In the genomic region with DNA sequence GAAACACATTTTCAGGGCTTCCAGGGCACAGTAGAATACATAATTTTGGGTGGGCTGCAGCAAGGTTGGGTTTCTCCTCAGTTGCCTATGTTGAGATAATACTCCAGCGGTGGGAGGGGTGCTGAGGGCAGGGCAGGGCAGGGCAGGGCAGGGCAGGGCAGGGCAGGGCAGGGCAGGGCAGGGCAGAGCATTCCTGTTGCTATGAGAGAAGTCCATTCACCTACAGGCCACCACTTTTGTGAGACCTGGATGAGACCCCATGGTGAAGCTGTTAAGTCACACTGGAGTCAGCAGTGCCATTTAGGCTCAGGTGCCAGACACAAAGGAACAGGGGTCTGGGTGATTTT, we compare ENCODE assay signal across 27 mouse cellular contexts. TPM values are rescaled to one million over a fixed set of nuclear protein-coding genes. Genes with fewer than 3 reads are reported as not detected.
DNase-seq lines count a peak whose midpoint lies in the region; ATAC-seq and TF ChIP-seq lines count a peak whose summit lies in the region.
"Had no signal": no experiment of that assay in that cellular context is flagged by ENCODE, and none has a peak within 500 bp of the region (broad histone marks: within the 10 kb centered on the region; RNA-seq: fewer than 3 reads in every experiment).

No protein-coding gene starts in this region.

- H3K4me3 ChIP-seq in liver, postnatal 0 days (ENCODE audit: low read depth, low read length): no peak overlapping the region
- H3K4me3 ChIP-seq in intestine, embryonic 15.5 days (replicated peaks): no peak overlapping the region
- H3K4me3 ChIP-seq: embryonic facial prominence, embryonic 12.5 days; embryonic facial prominence, embryonic 15.5 days; gastrocnemius, adult 2 months; heart, embryonic 12.5 days; heart, embryonic 15.5 days had no signal

- H3K9me3 ChIP-seq in liver, postnatal 0 days (ENCODE audit: low read length): no peaks in the 10 kb centered on the region
- H3K9me3 ChIP-seq in intestine, embryonic 15.5 days: no peaks in the 10 kb centered on the region
- H3K9me3 ChIP-seq: embryonic facial prominence, embryonic 12.5 days; embryonic facial prominence, embryonic 15.5 days; heart, embryonic 12.5 days; heart, embryonic 15.5 days had no signal

- no peak for TF ChIP-seq EP300 in liver, postnatal 0 days (IDR thresholded peaks at IDR 0.05; ENCODE audit: low read depth)

- no peak for TF ChIP-seq CTCF in liver, postnatal 0 days (IDR thresholded peaks at IDR 0.05; ENCODE audit: low read depth)

- H3K27ac ChIP-seq in liver, postnatal 0 days (ENCODE audit: low read depth): no peak overlapping the region
- no peak overlapping the region for H3K27ac ChIP-seq in intestine, embryonic 15.5 days
- H3K27ac ChIP-seq: embryonic facial prominence, embryonic 12.5 days; embryonic facial prominence, embryonic 15.5 days; heart, embryonic 15.5 days; hindbrain, embryonic 14.5 days; hindbrain, postnatal 0 days had no signal

- H3K4me1 ChIP-seq in liver, postnatal 0 days (ENCODE audit: insufficient read depth): peaks cover 9% of the 10 kb centered on the region
- peaks cover 3% of the 10 kb centered on the region; the same call in 1 of the 2 replicates for H3K4me1 ChIP-seq in intestine, embryonic 15.5 days (replicated peaks)
- H3K4me1 ChIP-seq: embryonic facial prominence, embryonic 12.5 days; embryonic facial prominence, embryonic 15.5 days; heart, embryonic 12.5 days; heart, embryonic 15.5 days had no signal

- no peak overlapping the region for H3K9ac ChIP-seq in liver, postnatal 0 days (replicated peaks)
- no peak overlapping the region for H3K9ac ChIP-seq in intestine, embryonic 15.5 days
- H3K9ac ChIP-seq: embryonic facial prominence, embryonic 12.5 days; embryonic facial prominence, embryonic 15.5 days; forebrain, postnatal 0 days; heart, embryonic 12.5 days; heart, embryonic 15.5 days; hindbrain, embryonic 14.5 days had no signal

- DNase-seq in liver, postnatal 0 days: no peak
- no peak for DNase-seq in liver
- DNase-seq in urinary bladder, adult 2 months (ENCODE audit: low spot score): no peak
- DNase-seq in right cerebral cortex, postnatal 4 days: no peak
- DNase-seq: adrenal gland, postnatal 10 days; B cell, adult 2 months; cerebellum, adult 11 months; cerebellum, adult 2 months; cerebellum, adult 9-11 months; cerebellum, postnatal 25 days; forebrain, postnatal 0 days; gastrocnemius, adult 2 months; gastrocnemius, postnatal 14 days; heart, adult 18-20 months; heart, postnatal 10 days; heart, postnatal 4 days had no signal

- ATAC-seq in liver, postnatal 0 days: peak; percentile 13; the same call in 1 of the 2 replicates
- 0 out of 2 replicates have a peak, but pooled peaks have one; percentile 42 for ATAC-seq in intestine, embryonic 15.5 days
- 0 out of 2 replicates have a peak, but pooled peaks have one; percentile 13 for ATAC-seq in megakaryocyte progenitor cell, adult 5-6 weeks (replicated peaks; ENCODE audit: poor library complexity)
- ATAC-seq in megakaryocyte, adult 5-6 weeks (ENCODE audit: poor library complexity, severe bottlenecking): no peak
- ATAC-seq: forebrain, embryonic 14.5 days; forebrain, postnatal 0 days; hindbrain, postnatal 0 days had no signal

- no peaks in the 10 kb centered on the region for H3K27me3 ChIP-seq in liver, postnatal 0 days (ENCODE audit: insufficient read depth, low read length)
- H3K27me3 ChIP-seq in intestine, embryonic 15.5 days (replicated peaks): no peaks in the 10 kb centered on the region
- H3K27me3 ChIP-seq: embryonic facial prominence, embryonic 12.5 days; embryonic facial prominence, embryonic 15.5 days; heart, embryonic 12.5 days; heart, embryonic 15.5 days had no signal

- no peak overlapping the region for H3K4me2 ChIP-seq in liver, postnatal 0 days (ENCODE audit: low read depth, low read length)
- H3K4me2 ChIP-seq in intestine, embryonic 15.5 days (replicated peaks): no peak overlapping the region
- H3K4me2 ChIP-seq: embryonic facial prominence, embryonic 12.5 days; embryonic facial prominence, embryonic 15.5 days; heart, embryonic 12.5 days; heart, embryonic 15.5 days; hindbrain, embryonic 14.5 days had no signal

- 80% methylated on average over 1 of the region's 1 CpGs for WGBS in liver, postnatal 0 days (ENCODE audit: insufficient replicate concordance)
- WGBS in intestine, embryonic 15.5 days: 65% methylated on average over 1 of the region's 1 CpGs

- H3K36me3 ChIP-seq in liver, postnatal 0 days (replicated peaks; ENCODE audit: insufficient read depth, low read length): no peaks in the 10 kb centered on the region
- H3K36me3 ChIP-seq in intestine, embryonic 15.5 days: no peaks in the 10 kb centered on the region
- H3K36me3 ChIP-seq: embryonic facial prominence, embryonic 12.5 days; embryonic facial prominence, embryonic 15.5 days; heart, embryonic 12.5 days; heart, embryonic 15.5 days had no signal

RNA-seq across cellular contexts. Expression of a gene that starts 18.3 kb away (rescaled TPM):
- polyA plus RNA-seq in liver, postnatal 0 days (2015; fragmentation: Nextera tagmentation; extraction: Ambion mirVana): 5.2 and 5.6 TPM in 2 replicates
- polyA plus RNA-seq in intestine, embryonic 15.5 days (2015; fragmentation: Nextera tagmentation; extraction: Ambion mirVana): 28.3 and 31.8 TPM in 2 replicates
- 8.2 and 8.3 TPM in 2 replicates for total RNA-seq in megakaryocyte progenitor cell, adult 5-6 weeks (2015)
- total RNA-seq in megakaryocyte progenitor cell, adult 5-6 weeks (2017): 5.9 and 6.5 TPM in 2 replicates
- polyA plus RNA-seq in urinary bladder, adult 2 months (2012; rRNA removed): 82.9 and 89.8 TPM in 2 replicates
- 16.9 and 18.4 TPM in 2 replicates for total RNA-seq in megakaryocyte, adult 5-6 weeks (2015)
- 14.8 and 18.9 TPM in 2 replicates for total RNA-seq in megakaryocyte, adult 5-6 weeks (2017)
- total RNA-seq: MEL had no signal
